Mouse (Mus musculus): ENCODE results near the gene Rasgef1b. TPM values are rescaled to one million over a fixed set of nuclear protein-coding genes. Genes with fewer than 3 reads are reported as not detected.

The Rasgef1b gene
- polyA plus RNA-seq, 1 experiment from 2014 or later: 33.1 TPM

- 55% methylated on average over 10 of the region's 10 CpGs for WGBS
- no peak for ATAC-seq (replicated peaks; ENCODE audit: insufficient number of reproducible peaks, insufficient read depth, low FRiP score, low read depth)
These were observed 9.3 kb upstream of the Rasgef1b start for GRCm38 (mm10) chr5:99737937-99738727.

GRCm38 (mm10) chr5:99729931-99730330 lies 1.1 kb upstream of the Rasgef1b start:
- Histone ChIP-seq H3K9me3 (replicated peaks) (no peaks in the 10 kb centered on the region), H3K4me1 (replicated peaks) (peaks cover 8% of the 10 kb centered on the region), H3K27me3 (0 out of 2 replicates have a peak, but pooled peaks cover 4% of the 10 kb centered on the region), H3K9ac (no peak overlapping the region), H3K27ac (no peak overlapping the region), H3K4me3 (no peak overlapping the region), H3K4me2 (peak overlapping the region; percentile 97; the same call in 1 of the 2 replicates), H3K36me3 (no peaks in the 10 kb centered on the region)
- no peak for ATAC-seq (replicated peaks; ENCODE audit: insufficient number of reproducible peaks, insufficient read depth, low FRiP score, low read depth)
- WGBS: 85% methylated on average over 1 of the region's 1 CpGs

More at GRCm38 (mm10) chr5:99737937-99738727, 9.3 kb upstream of the Rasgef1b start:
- Histone ChIP-seq H3K9me3 (replicated peaks) (no peaks in the 10 kb centered on the region), H3K4me3 (no peak overlapping the region), H3K27ac (no peak overlapping the region), H3K4me2 (no peak overlapping the region), H3K9ac (no peak overlapping the region), H3K27me3 (no peaks in the 10 kb centered on the region), H3K4me1 (replicated peaks) (no peaks in the 10 kb centered on the region), H3K36me3 (no peaks in the 10 kb centered on the region)

GRCm38 (mm10) chr5:99729361-99729882 lies 557 bp upstream of the Rasgef1b start:
- H3K9ac ChIP-seq: peak overlapping the region; percentile 39
- WGBS: 3% methylated on average over 18 of the region's 18 CpGs
- ATAC-seq (replicated peaks; ENCODE audit: insufficient number of reproducible peaks, insufficient read depth, low FRiP score, low read depth): peak; percentile 41; the same call in 1 of the 2 replicates

GRCm38 (mm10) chr5:99728027-99728451 lies 826 bp downstream of the Rasgef1b start:
- H3K27ac ChIP-seq: no peak overlapping the region
- no peak for ATAC-seq (replicated peaks; ENCODE audit: insufficient number of reproducible peaks, insufficient read depth, low FRiP score, low read depth)

More at GRCm38 (mm10) chr5:99729361-99729882, 557 bp upstream of the Rasgef1b start:
- Histone ChIP-seq H3K4me3 (peak overlapping the region; percentile 84), H3K4me2 (peak overlapping the region; percentile 97), H3K4me1 (replicated peaks) (peaks cover 13% of the 10 kb centered on the region), H3K9me3 (replicated peaks) (no peaks in the 10 kb centered on the region), H3K27ac (no peak overlapping the region), H3K36me3 (no peaks in the 10 kb centered on the region), H3K27me3 (0 out of 2 replicates have a peak, but pooled peaks cover 4% of the 10 kb centered on the region)

GRCm38 (mm10) chr5:99723941-99724340 lies 4.9 kb downstream of the Rasgef1b start:
- peaks cover 13% of the 10 kb centered on the region for H3K4me1 ChIP-seq (replicated peaks)
- peak overlapping the region; percentile 45 for H3K27ac ChIP-seq
- peak overlapping the region; percentile 27; the same call in 1 of the 2 replicates for H3K4me2 ChIP-seq
- H3K36me3 ChIP-seq: no peaks in the 10 kb centered on the region
- 49% methylated on average over 6 of the region's 6 CpGs for WGBS
- H3K4me3 ChIP-seq: no peak overlapping the region
- H3K9ac ChIP-seq: no peak overlapping the region
- no peaks in the 10 kb centered on the region for H3K9me3 ChIP-seq (replicated peaks)
- no peaks in the 10 kb centered on the region for H3K27me3 ChIP-seq
- peak; percentile 45; the same call in 1 of the 2 replicates for ATAC-seq (replicated peaks; ENCODE audit: insufficient number of reproducible peaks, insufficient read depth, low FRiP score, low read depth)

More at GRCm38 (mm10) chr5:99728027-99728451, 826 bp downstream of the Rasgef1b start:
- Histone ChIP-seq H3K9ac (peak overlapping the region; percentile 72), H3K4me3 (peak overlapping the region; percentile 84), H3K27me3 (0 out of 2 replicates have a peak, but pooled peaks cover 4% of the 10 kb centered on the region), H3K4me1 (replicated peaks) (peaks cover 17% of the 10 kb centered on the region), H3K9me3 (replicated peaks) (no peaks in the 10 kb centered on the region), H3K4me2 (peak overlapping the region; percentile 97), H3K36me3 (no peaks in the 10 kb centered on the region)
- 3% methylated on average over 15 of the region's 15 CpGs for WGBS

GRCm38 (mm10) chr5:99722310-99722709 lies 6.6 kb downstream of the Rasgef1b start:
- Histone ChIP-seq H3K4me1 (replicated peaks) (peaks cover 12% of the 10 kb centered on the region), H3K27me3 (no peaks in the 10 kb centered on the region), H3K9ac (no peak overlapping the region), H3K27ac (no peak overlapping the region), H3K4me2 (no peak overlapping the region), H3K9me3 (replicated peaks) (no peaks in the 10 kb centered on the region), H3K4me3 (no peak overlapping the region), H3K36me3 (no peaks in the 10 kb centered on the region)
- 89% methylated on average over 2 of the region's 2 CpGs for WGBS
- no peak for ATAC-seq (replicated peaks; ENCODE audit: insufficient number of reproducible peaks, insufficient read depth, low FRiP score, low read depth)

GRCm38 (mm10) chr5:99720554-99720953 lies 8.3 kb downstream of the Rasgef1b start:
- no peak overlapping the region for H3K4me3 ChIP-seq
- no peaks in the 10 kb centered on the region for H3K9me3 ChIP-seq (replicated peaks)
- 59% methylated on average over 2 of the region's 2 CpGs for WGBS
- H3K36me3 ChIP-seq: no peaks in the 10 kb centered on the region
- ATAC-seq (replicated peaks; ENCODE audit: insufficient number of reproducible peaks, insufficient read depth, low FRiP score, low read depth): no peak
- peaks cover 11% of the 10 kb centered on the region for H3K4me1 ChIP-seq (replicated peaks)
- no peak overlapping the region for H3K4me2 ChIP-seq
- no peaks in the 10 kb centered on the region for H3K27me3 ChIP-seq
- H3K9ac ChIP-seq: no peak overlapping the region
- H3K27ac ChIP-seq: no peak overlapping the region

GRCm38 (mm10) chr5:99717917-99718316 lies 10.9 kb downstream of the Rasgef1b start:
- ATAC-seq (replicated peaks; ENCODE audit: insufficient number of reproducible peaks, insufficient read depth, low FRiP score, low read depth): no peak
- H3K27me3 ChIP-seq: no peaks in the 10 kb centered on the region
- no peak overlapping the region for H3K9ac ChIP-seq

GRCm38 (mm10) chr5:99715281-99715744 lies 13.6 kb downstream of the Rasgef1b start:
- Histone ChIP-seq H3K36me3 (no peaks in the 10 kb centered on the region), H3K4me3 (no peak overlapping the region), H3K27me3 (no peaks in the 10 kb centered on the region), H3K9me3 (replicated peaks) (no peaks in the 10 kb centered on the region), H3K9ac (no peak overlapping the region), H3K27ac (no peak overlapping the region), H3K4me1 (replicated peaks) (peaks cover 7% of the 10 kb centered on the region), H3K4me2 (no peak overlapping the region)
- ATAC-seq (replicated peaks; ENCODE audit: insufficient number of reproducible peaks, insufficient read depth, low FRiP score, low read depth): no peak
- WGBS: 57% methylated on average over 5 of the region's 5 CpGs

More at GRCm38 (mm10) chr5:99717917-99718316, 10.9 kb downstream of the Rasgef1b start:
- no peak overlapping the region for H3K4me2 ChIP-seq
- no peak overlapping the region for H3K4me3 ChIP-seq
- peaks cover 7% of the 10 kb centered on the region for H3K4me1 ChIP-seq (replicated peaks)
- H3K36me3 ChIP-seq: no peaks in the 10 kb centered on the region
- no peaks in the 10 kb centered on the region for H3K9me3 ChIP-seq (replicated peaks)
- WGBS: 71% methylated on average over 8 of the region's 8 CpGs
- H3K27ac ChIP-seq: no peak overlapping the region

- Histone ChIP-seq H3K27ac (no peak overlapping the region), H3K27me3 (no peaks in the 10 kb centered on the region), H3K36me3 (no peaks in the 10 kb centered on the region), H3K4me2 (no peak overlapping the region), H3K4me3 (no peak overlapping the region), H3K9ac (no peak overlapping the region), H3K4me1 (replicated peaks) (peaks cover 7% of the 10 kb centered on the region), H3K9me3 (replicated peaks) (no peaks in the 10 kb centered on the region)
- no peak for ATAC-seq (replicated peaks; ENCODE audit: insufficient number of reproducible peaks, insufficient read depth, low FRiP score, low read depth)
- WGBS: 76% methylated on average over 2 of the region's 2 CpGs
These were observed 16.9 kb downstream of the Rasgef1b start for GRCm38 (mm10) chr5:99711947-99712346.

- Histone ChIP-seq H3K27ac (no peak overlapping the region), H3K4me3 (no peak overlapping the region), H3K27me3 (no peaks in the 10 kb centered on the region), H3K9me3 (replicated peaks) (no peaks in the 10 kb centered on the region), H3K4me2 (no peak overlapping the region), H3K36me3 (no peaks in the 10 kb centered on the region), H3K9ac (no peak overlapping the region), H3K4me1 (replicated peaks) (no peaks in the 10 kb centered on the region)
- no peak for ATAC-seq (replicated peaks; ENCODE audit: insufficient number of reproducible peaks, insufficient read depth, low FRiP score, low read depth)
- WGBS: 42% methylated on average over 6 of the region's 6 CpGs
These were observed 20.2 kb downstream of the Rasgef1b start for GRCm38 (mm10) chr5:99708706-99709105.
